Comparison of ENCODE assay signal across 8 mouse cellular contexts in the genomic region with DNA sequence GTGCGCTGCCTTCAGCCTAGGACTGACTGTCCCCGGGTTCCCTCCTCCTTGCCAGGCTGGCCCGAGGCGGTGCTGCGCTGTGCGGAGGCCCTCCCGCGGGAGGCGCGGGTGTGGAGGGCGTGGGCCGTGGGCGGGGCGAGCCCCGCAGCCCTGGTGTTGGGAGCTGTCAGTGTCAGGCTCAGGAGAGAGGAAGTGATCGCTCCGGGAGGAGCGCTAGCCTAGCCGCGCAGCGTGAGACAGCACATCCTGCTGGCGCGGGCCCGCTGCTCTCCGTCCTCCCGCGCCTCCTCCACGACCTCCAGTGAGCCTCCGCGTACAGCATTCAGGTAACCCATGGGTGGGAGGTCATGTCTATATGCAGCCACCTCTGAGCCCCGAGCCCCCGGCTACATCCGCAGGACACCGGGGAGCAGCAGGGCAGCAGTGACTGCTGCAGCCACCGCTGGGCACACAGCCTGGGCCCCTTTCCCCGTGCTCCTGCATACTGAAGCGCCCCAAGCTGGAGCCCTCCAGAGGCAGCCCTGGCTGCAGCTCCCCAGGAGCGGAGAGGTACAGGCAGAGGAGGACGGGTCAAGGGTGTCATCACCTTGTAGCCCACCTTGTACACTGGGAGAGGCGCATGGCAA. TPM values are rescaled to one million over a fixed set of nuclear protein-coding genes. Genes with fewer than 3 reads are reported as not detected.
A peak's percentile ranks its signal among the peaks of the same experiment; 100 is the strongest.
DNase-seq lines count a peak whose midpoint lies in the region; ATAC-seq lines count a peak whose summit lies in the region.

A gene (plus strand): TSS at position 29 of the 626 bp plus-strand sequence.

- no peak for ATAC-seq in erythroblast, adult 5-6 weeks (replicated peaks; ENCODE audit: low FRiP score, poor library complexity, severe bottlenecking)

- peak; percentile 76 for DNase-seq in R1 (ENCODE audit: low read depth, low spot score)
- peak; percentile 80 for DNase-seq in cerebellum, adult 8-10 months
- peak; percentile 28 for DNase-seq in forelimb bud, embryonic 11.5 days (ENCODE audit: low read depth, low spot score)
- DNase-seq in heart, postnatal 4 days: peak; percentile 25
- peak; percentile 48 to 62 for DNase-seq in layer of hippocampus, postnatal 25 days (ENCODE audit: extremely low spot score in 1 of 2, low spot score in 1 of 2)
- DNase-seq in lung, postnatal 14 days: peak; percentile 7
- DNase-seq in retina, postnatal 7 days (ENCODE audit: low read depth, low spot score): peak; percentile 19

RNA-seq across cellular contexts. Expression of the gene that starts here (rescaled TPM):
- 1 to 10 TPM; 1.1 to 1.3 TPM for total RNA-seq in heart, postnatal 4 days (2021)
- total RNA-seq in layer of hippocampus, postnatal 25 days (2021): 100 to 1,000 TPM; 133 to 144 TPM
- total RNA-seq in erythroblast, adult 5-6 weeks (2015; ENCODE audit: low replicate concordance): not detected in 2 replicates
- not detected in 2 replicates for total RNA-seq in erythroblast, adult 5-6 weeks (2017; ENCODE audit: low replicate concordance)

Comparison
In these comparisons a context has a peak if more than half of its experiments do, and no peak if none do; other contexts are left out.
1. RNA of the gene that starts here (total RNA-seq): 133 to 144 TPM in layer of hippocampus, postnatal 25 days; 1.1 to 1.3 TPM in heart, postnatal 4 days and not detected in erythroblast, adult 5-6 weeks; every median in the first group is over 10 times any median in the second.
2. DNase-seq: peak in every context shown above with its lines; median percentile 80 in cerebellum, adult 8-10 months; 76 in R1; 55 in layer of hippocampus, postnatal 25 days; 28 in forelimb bud, embryonic 11.5 days; 25 in heart, postnatal 4 days; 19 in retina, postnatal 7 days; 7 in lung, postnatal 14 days.